Mouse (Mus musculus) ES-E14 (cell line): ENCODE measurements around the gene Tchhl1. TPM values are rescaled to one million over a fixed set of nuclear protein-coding genes. Genes with fewer than 3 reads are reported as not detected.

Experiments used
- DNase-seq: peaks from one replicate; pipeline ENCODE4 v3.0.0-alpha.2; 2013; ENCODE audit warnings: low read depth, low spot score
- H3K27ac ChIP-seq: 2 replicates; pipeline ENCODE4 v1.5.1; 2012; ENCODE audit warnings: low read depth, mild to moderate bottlenecking, low read length, moderate library complexity, mixed read lengths; ENCODE audit not compliant: poor library complexity, insufficient read depth, severe bottlenecking
- H3K36me3 ChIP-seq: 2 replicates; pipeline ENCODE4 v1.6.1; 2012; ENCODE audit warnings: mild to moderate bottlenecking, low read length, moderate library complexity, mixed read lengths; ENCODE audit not compliant: control insufficient read depth, poor library complexity, insufficient read depth, severe bottlenecking
- H3K4me1 ChIP-seq, 2 experiments: fragments of 150-350 bp in 1 of 2; sonication (generic) in 1 of 2; 2 replicates each; pipeline ENCODE4 v1.6.1; 2012; ENCODE audit warnings: low read length in 2 of 2, mild to moderate bottlenecking in 1 of 2, mixed read lengths in 1 of 2; ENCODE audit not compliant: control insufficient read depth in 2 of 2, insufficient read depth in 2 of 2, poor library complexity in 1 of 2
- H3K4me3 ChIP-seq, 2 experiments: fragments of 150-350 bp in 1 of 2; sonication (generic) in 1 of 2; 2 replicates each; pipeline ENCODE4 v1.5.1; 2012; ENCODE audit warnings: low read length in 2 of 2, low read depth in 1 of 2, mild to moderate bottlenecking in 1 of 2, mixed read lengths in 1 of 2; ENCODE audit not compliant: insufficient read depth in 1 of 2, poor library complexity in 1 of 2, severe bottlenecking in 1 of 2
- H3K9ac ChIP-seq: 2 replicates; pipeline ENCODE4 v1.6.1; 2012; ENCODE audit warnings: low read depth, mild to moderate bottlenecking, low read length, mixed read lengths; ENCODE audit not compliant: poor library complexity, insufficient read depth, severe bottlenecking
- H3K9me3 ChIP-seq: fragments of 150-350 bp; sonication (generic); 2 replicates; pipeline ENCODE4 v1.6.1; 2012; ENCODE audit warnings: low read depth, mild to moderate bottlenecking, low read length; ENCODE audit not compliant: control insufficient read depth, insufficient read depth
- CHD2 ChIP-seq: IDR thresholded peaks from 2 replicates; pipeline ENCODE4 v1.6.1; 2014; ENCODE audit warnings: mild to moderate bottlenecking, low read depth, low read length, inconsistent platforms
- HCFC1 ChIP-seq: IDR thresholded peaks from 2 replicates; pipeline ENCODE4 v1.6.1; 2012; ENCODE audit warnings: low read length, inconsistent platforms, borderline replicate concordance; ENCODE audit not compliant: insufficient read depth
- MAFK ChIP-seq: IDR thresholded peaks from 2 replicates; pipeline ENCODE4 v1.6.1; 2014; ENCODE audit warnings: mild to moderate bottlenecking, low read depth, low read length, inconsistent platforms; ENCODE audit not compliant: insufficient read depth
- ZC3H11A ChIP-seq: IDR thresholded peaks from 2 replicates; pipeline ENCODE4 v1.6.1; 2012; ENCODE audit warnings: low read depth, mild to moderate bottlenecking, inconsistent platforms, low read length, borderline replicate concordance
- ZNF384 ChIP-seq: IDR thresholded peaks from 2 replicates; pipeline ENCODE4 v1.6.1; 2012; ENCODE audit warnings: low read depth, low read length, inconsistent platforms
- in situ Hi-C, 2 experiments: fragments of 600-800 bp; cut with MboI; formaldehyde crosslinking; loops; one replicate each; pipeline ENCODE4 v1.15.1; 2025; ENCODE audit warnings: low sequenced_read_pairs in 2 of 2, inconsistent platforms in 1 of 2; ENCODE audit not compliant: unreplicated experiment in 2 of 2
- total RNA-seq: library from RNA; depleted of rRNA; stranded (reverse); fragments of 300-350 nt; gene quantifications from 2 replicates; pipeline ENCODE4 v1.2.3, GENCODE M21; 2012

The Tchhl1 gene
- total RNA-seq, 1 experiment, result not detected

GRCm38 (mm10) chr3:93505960-93506863 is 37.7 kb downstream of the Tchhl1 start:
- peak overlapping the region; percentile 40 to 51; a peak in 3 of 4 replicates for H3K4me3 ChIP-seq
- TF ChIP-seq ZNF384 (peak; percentile 84), ZC3H11A (no peak), MAFK (peak; percentile 97), HCFC1 (no peak)
- H3K4me1 ChIP-seq, result peaks cover 1 to 8% of the 10 kb centered on the region in 2 experiments; a peak in 1 of 4 replicates
- H3K9ac ChIP-seq, result no peak overlapping the region
- H3K36me3 ChIP-seq, result no peaks in the 10 kb centered on the region
- peak overlapping the region; percentile 12; the same call in 1 of the 2 replicates for H3K27ac ChIP-seq
- peak; percentile 36 for DNase-seq
- H3K9me3 ChIP-seq, result no peaks in the 10 kb centered on the region
- in situ Hi-C loops, result no loop called here

DNA sequence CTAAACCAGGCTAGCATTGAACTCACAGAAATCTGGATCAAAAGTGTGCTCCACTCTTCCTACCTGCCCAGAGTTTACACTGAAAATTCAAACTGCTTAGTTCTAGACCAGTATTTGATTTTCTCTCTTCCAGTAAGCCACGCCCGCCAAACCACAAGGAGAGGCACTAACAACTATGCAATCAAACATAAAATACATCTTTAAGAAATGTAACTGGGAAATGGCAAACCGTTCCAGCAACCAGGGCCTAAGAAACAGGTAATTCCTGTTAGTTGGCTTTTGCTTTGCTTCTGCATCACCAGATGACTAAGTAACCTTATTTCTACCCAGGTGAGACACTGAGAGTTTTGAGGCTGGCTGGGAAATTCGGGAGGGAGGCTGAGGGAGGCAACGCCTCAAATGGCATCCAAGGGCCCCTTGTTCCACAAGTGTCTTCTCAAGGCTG is 38.3 kb downstream of the Tchhl1 start:
- H3K4me1 ChIP-seq, result peaks cover 1 to 8% of the 10 kb centered on the region in 2 experiments; a peak in 1 of 4 replicates
- no peak overlapping the region for H3K27ac ChIP-seq
- no peak for TF ChIP-seq ZNF384
- no peak for TF ChIP-seq ZC3H11A
- no peak for TF ChIP-seq HCFC1
- H3K9me3 ChIP-seq, result no peaks in the 10 kb centered on the region
- no peak overlapping the region for H3K9ac ChIP-seq
- in situ Hi-C loops, result no loop called here
- no peak overlapping the region for H3K4me3 ChIP-seq
- DNase-seq, result no peak
- no peaks in the 10 kb centered on the region for H3K36me3 ChIP-seq

GRCm38 (mm10) chr3:93509301-93509700 is 40.7 kb downstream of the Tchhl1 start:
- Histone ChIP-seq H3K36me3 (no peaks in the 10 kb centered on the region), H3K4me3 (no peak overlapping the region), H3K9ac (no peak overlapping the region), H3K9me3 (no peaks in the 10 kb centered on the region), H3K27ac (no peak overlapping the region), H3K4me1 (peaks cover 1 to 8% of the 10 kb centered on the region in 2 experiments; a peak in 1 of 4 replicates)
- in situ Hi-C loops, result no loop called here
- TF ChIP-seq HCFC1, result no peak
- TF ChIP-seq MAFK, result no peak
- TF ChIP-seq ZC3H11A, result no peak
- no peak for TF ChIP-seq ZNF384
- TF ChIP-seq CHD2, result no peak
- no peak for DNase-seq

DNA sequence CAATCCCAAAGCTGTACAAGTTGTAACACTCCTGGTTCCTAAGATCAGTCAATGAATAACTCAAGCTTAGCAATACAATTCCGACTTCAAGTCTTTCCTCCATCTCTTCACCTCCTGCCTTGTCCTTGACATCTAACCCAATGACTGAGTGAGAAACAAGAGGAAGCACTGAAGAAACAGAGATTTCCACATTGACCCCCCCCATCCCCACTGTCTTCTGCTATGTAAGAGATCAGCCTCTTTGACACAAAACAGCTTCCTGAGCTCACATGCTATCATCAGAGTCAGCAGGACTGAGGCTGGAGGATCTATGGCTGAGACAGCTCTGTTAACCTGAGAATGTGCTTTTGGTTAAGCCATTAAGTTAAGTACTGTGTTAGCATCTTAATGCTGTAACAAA is 42.5 kb downstream of the Tchhl1 start:
- DNase-seq, result no peak
- no peak overlapping the region for H3K4me3 ChIP-seq
- TF ChIP-seq ZC3H11A (no peak), MAFK (no peak), CHD2 (no peak), ZNF384 (no peak), HCFC1 (no peak)
- H3K9me3 ChIP-seq, result no peaks in the 10 kb centered on the region
- H3K4me1 ChIP-seq, result peaks cover 0 to 6% of the 10 kb centered on the region in 2 experiments; a peak in 1 of 4 replicates
- no peak overlapping the region for H3K9ac ChIP-seq
- in situ Hi-C loops, result no loop called here
- H3K27ac ChIP-seq, result no peak overlapping the region
- H3K36me3 ChIP-seq, result no peaks in the 10 kb centered on the region
